Mouse (Mus musculus): ENCODE data around the gene Slc39a11.

GRCm38 (mm10) chr11:113209220-113209878 lies 440.5 kb downstream of the Slc39a11 start:
- TF ChIP-seq CTCF (IDR thresholded peaks at IDR 0.05; ENCODE audit: low read depth) (no peak), EP300 (optimal IDR thresholded peaks at IDR 0.05) (no peak)
